7 mouse cellular contexts compared by ENCODE assay signal in genomic region chr10:127564301-127564700, GRCm38 (mm10). TPM values are rescaled to one million over a fixed set of nuclear protein-coding genes. Genes with fewer than 3 reads are reported as not detected.
A peak's percentile ranks its signal among the peaks of the same experiment; 100 is the strongest.
DNase-seq lines count a peak whose midpoint lies in the region; ATAC-seq lines count a peak whose summit lies in the region.

No protein-coding gene starts in this region.

- no peaks in the 10 kb centered on the region for H3K27me3 ChIP-seq in limb, embryonic 11.5 days (ENCODE audit: control insufficient read depth, insufficient read depth, low read length)
- H3K27me3 ChIP-seq in limb, embryonic 10.5 days (ENCODE audit: low read depth, poor library complexity, severe bottlenecking) = no peaks in the 10 kb centered on the region
- H3K27me3 ChIP-seq in embryonic facial prominence, embryonic 15.5 days = no peaks in the 10 kb centered on the region
- no peaks in the 10 kb centered on the region for H3K27me3 ChIP-seq in forebrain, embryonic 11.5 days (ENCODE audit: control insufficient read depth, insufficient read depth, low read length)

- H3K4me3 ChIP-seq in limb, embryonic 11.5 days (ENCODE audit: low read depth, low read length) = no peak overlapping the region
- H3K4me3 ChIP-seq in limb, embryonic 10.5 days = no peak overlapping the region
- no peak overlapping the region for H3K4me3 ChIP-seq in embryonic facial prominence, embryonic 15.5 days (replicated peaks)
- no peak overlapping the region for H3K4me3 ChIP-seq in forebrain, embryonic 11.5 days (ENCODE audit: low read depth, low read length)

- 0 out of 2 replicates have a peak, but pooled peaks have one; percentile 11 for ATAC-seq in limb, embryonic 11.5 days (ENCODE audit: insufficient number of reproducible peaks, low FRiP score, low TSS enrichment, low read depth)
- peak; percentile 48; the same call in 1 of the 2 replicates for ATAC-seq in embryonic facial prominence, embryonic 15.5 days (ENCODE audit: insufficient number of reproducible peaks, low FRiP score, low TSS enrichment, low read depth)
- ATAC-seq in megakaryocyte-erythroid progenitor cell, adult 5-6 weeks (replicated peaks; ENCODE audit: low FRiP score, low TSS enrichment, poor library complexity, severe bottlenecking) = peak; percentile 49; the same call in 1 of the 2 replicates
- no peak for ATAC-seq in forebrain, embryonic 11.5 days (replicated peaks; ENCODE audit: low FRiP score)

- H3K36me3 ChIP-seq in limb, embryonic 11.5 days (ENCODE audit: control insufficient read depth, insufficient read depth, low read length) = peaks cover 25% of the 10 kb centered on the region
- peaks cover 97% of the 10 kb centered on the region for H3K36me3 ChIP-seq in limb, embryonic 10.5 days
- peaks cover 87% of the 10 kb centered on the region for H3K36me3 ChIP-seq in embryonic facial prominence, embryonic 15.5 days
- H3K36me3 ChIP-seq in forebrain, embryonic 11.5 days (ENCODE audit: control insufficient read depth, insufficient read depth, low read length) = peaks cover 8% of the 10 kb centered on the region; the same call in 1 of the 2 replicates

- H3K4me2 ChIP-seq in limb, embryonic 11.5 days (ENCODE audit: low read depth, severe bottlenecking) = no peak overlapping the region
- H3K4me2 ChIP-seq in embryonic facial prominence, embryonic 15.5 days (replicated peaks) = no peak overlapping the region
- no peak overlapping the region for H3K4me2 ChIP-seq in forebrain, embryonic 11.5 days (ENCODE audit: low read depth, low read length, severe bottlenecking)

- 66% methylated on average over 13 of the region's 13 CpGs for WGBS in limb, embryonic 11.5 days
- WGBS in limb, embryonic 10.5 days = 68% methylated on average over 13 of the region's 13 CpGs
- WGBS in embryonic facial prominence, embryonic 15.5 days = 39% methylated on average over 13 of the region's 13 CpGs
- 71% methylated on average over 13 of the region's 13 CpGs for WGBS in forebrain, embryonic 11.5 days

- H3K27ac ChIP-seq in limb, embryonic 11.5 days (replicated peaks; ENCODE audit: low read depth, low read length) = no peak overlapping the region
- H3K27ac ChIP-seq in limb, embryonic 10.5 days = no peak overlapping the region
- peak overlapping the region; percentile 11; the same call in 1 of the 2 replicates for H3K27ac ChIP-seq in embryonic facial prominence, embryonic 15.5 days (replicated peaks)
- H3K27ac ChIP-seq in forebrain, embryonic 11.5 days (ENCODE audit: low read depth, low read length) = no peak overlapping the region

- DNase-seq in limb, embryonic 11.5 days (ENCODE audit: low spot score) = no peak
- no peak for DNase-seq in limb, embryonic 10.5 days (ENCODE audit: low spot score)
- DNase-seq in heart, postnatal 4 days = peak; percentile 50
- no peak for DNase-seq in forebrain, embryonic 11.5 days (ENCODE audit: low spot score)
- no peak for DNase-seq in layer of hippocampus, postnatal 14 days (ENCODE audit: low spot score in 2 of 2)

- no peaks in the 10 kb centered on the region for H3K4me1 ChIP-seq in limb, embryonic 11.5 days (ENCODE audit: control insufficient read depth, insufficient read depth, low read length)
- H3K4me1 ChIP-seq in limb, embryonic 10.5 days = 0 out of 2 replicates have a peak, but pooled peaks cover 2% of the 10 kb centered on the region
- H3K4me1 ChIP-seq in embryonic facial prominence, embryonic 15.5 days = peaks cover 9% of the 10 kb centered on the region
- no peaks in the 10 kb centered on the region for H3K4me1 ChIP-seq in forebrain, embryonic 11.5 days (replicated peaks; ENCODE audit: control insufficient read depth, insufficient read depth, low read length)

- H3K9me3 ChIP-seq in limb, embryonic 11.5 days (ENCODE audit: control insufficient read depth, low read length) = no peaks in the 10 kb centered on the region
- no peaks in the 10 kb centered on the region for H3K9me3 ChIP-seq in limb, embryonic 10.5 days (replicated peaks)
- no peaks in the 10 kb centered on the region for H3K9me3 ChIP-seq in embryonic facial prominence, embryonic 15.5 days (replicated peaks)
- H3K9me3 ChIP-seq in forebrain, embryonic 11.5 days (ENCODE audit: control insufficient read depth, low read length) = no peaks in the 10 kb centered on the region

- no peak overlapping the region for H3K9ac ChIP-seq in limb, embryonic 11.5 days (ENCODE audit: low read length)
- H3K9ac ChIP-seq in embryonic facial prominence, embryonic 15.5 days = no peak overlapping the region
- no peak overlapping the region for H3K9ac ChIP-seq in forebrain, embryonic 11.5 days (ENCODE audit: low read length)

RNA-seq across cellular contexts. Expression of gene Nxph4, which starts 29.9 kb away (rescaled TPM):
- polyA plus RNA-seq in limb, embryonic 11.5 days (2014; fragmentation: Nextera tagmentation; extraction: Ambion mirVana) = 0.95 and 1.2 TPM in 2 replicates
- 0.54 and 1.0 TPM in 2 replicates for polyA plus RNA-seq in limb, embryonic 10.5 days (2016; fragmentation: Nextera tagmentation; extraction: Ambion mirVana)
- 8.0 and 9.2 TPM in 2 replicates for polyA plus RNA-seq in embryonic facial prominence, embryonic 15.5 days (2015; fragmentation: Nextera tagmentation; extraction: Ambion mirVana)
- under 1 TPM; 0.83 to 0.97 TPM for total RNA-seq in heart, postnatal 4 days (2021)
- total RNA-seq in megakaryocyte-erythroid progenitor cell, adult 5-6 weeks (2014; fragmentation: Nextera tagmentation) = not detected in 2 replicates
- total RNA-seq in megakaryocyte-erythroid progenitor cell, adult 5-6 weeks (2017) = not detected in 2 replicates
- 37.6 and 40.4 TPM in 2 replicates for polyA plus RNA-seq in forebrain, embryonic 11.5 days (2014; fragmentation: Nextera tagmentation; extraction: Ambion mirVana)
- 1 to 10 TPM; 2.7 TPM for total RNA-seq in layer of hippocampus, postnatal 14 days (2021)

RNA-seq across cellular contexts. Expression of gene Shmt2, which starts 42.1 kb away (rescaled TPM):
- 102 and 104 TPM in 2 replicates for polyA plus RNA-seq in limb, embryonic 11.5 days (2014; fragmentation: Nextera tagmentation; extraction: Ambion mirVana)
- polyA plus RNA-seq in limb, embryonic 10.5 days (2016; fragmentation: Nextera tagmentation; extraction: Ambion mirVana) = 143 and 173 TPM in 2 replicates
- polyA plus RNA-seq in embryonic facial prominence, embryonic 15.5 days (2015; fragmentation: Nextera tagmentation; extraction: Ambion mirVana) = 106 and 116 TPM in 2 replicates
- total RNA-seq in heart, postnatal 4 days (2021) = 10 to 100 TPM; 43.7 to 45.1 TPM
- 159 and 164 TPM in 2 replicates for total RNA-seq in megakaryocyte-erythroid progenitor cell, adult 5-6 weeks (2014; fragmentation: Nextera tagmentation)
- total RNA-seq in megakaryocyte-erythroid progenitor cell, adult 5-6 weeks (2017) = 76.6 and 87.1 TPM in 2 replicates
- 112 and 123 TPM in 2 replicates for polyA plus RNA-seq in forebrain, embryonic 11.5 days (2014; fragmentation: Nextera tagmentation; extraction: Ambion mirVana)
- 10 to 100 TPM; 33.0 to 35.5 TPM for total RNA-seq in layer of hippocampus, postnatal 14 days (2021)

RNA-seq across cellular contexts. Expression of gene Ndufa4l2, which starts 49.5 kb away (rescaled TPM):
- polyA plus RNA-seq in limb, embryonic 11.5 days (2014; fragmentation: Nextera tagmentation; extraction: Ambion mirVana) = 0.48 and 0.96 TPM in 2 replicates
- polyA plus RNA-seq in limb, embryonic 10.5 days (2016; fragmentation: Nextera tagmentation; extraction: Ambion mirVana) = 1.4 and 3.4 TPM in 2 replicates
- polyA plus RNA-seq in embryonic facial prominence, embryonic 15.5 days (2015; fragmentation: Nextera tagmentation; extraction: Ambion mirVana) = 272 and 311 TPM in 2 replicates
- total RNA-seq in heart, postnatal 4 days (2021) = 10 to 100 TPM; 34.2 to 34.9 TPM
- not detected in 2 replicates for total RNA-seq in megakaryocyte-erythroid progenitor cell, adult 5-6 weeks (2014; fragmentation: Nextera tagmentation)
- total RNA-seq in megakaryocyte-erythroid progenitor cell, adult 5-6 weeks (2017) = not detected in 2 replicates
- 5.9 and 6.1 TPM in 2 replicates for polyA plus RNA-seq in forebrain, embryonic 11.5 days (2014; fragmentation: Nextera tagmentation; extraction: Ambion mirVana)
- total RNA-seq in layer of hippocampus, postnatal 14 days (2021) = 1 to 10 TPM; 4.8 to 6.9 TPM

RNA-seq across cellular contexts. Expression of gene Lrp1, which starts 56.6 kb away (rescaled TPM):
- 57.6 and 63.2 TPM in 2 replicates for polyA plus RNA-seq in limb, embryonic 11.5 days (2014; fragmentation: Nextera tagmentation; extraction: Ambion mirVana)
- 48.6 and 67.8 TPM in 2 replicates for polyA plus RNA-seq in limb, embryonic 10.5 days (2016; fragmentation: Nextera tagmentation; extraction: Ambion mirVana)
- polyA plus RNA-seq in embryonic facial prominence, embryonic 15.5 days (2015; fragmentation: Nextera tagmentation; extraction: Ambion mirVana) = 161 and 163 TPM in 2 replicates
- total RNA-seq in heart, postnatal 4 days (2021) = 10 to 100 TPM; 68.8 to 73.0 TPM
- total RNA-seq in megakaryocyte-erythroid progenitor cell, adult 5-6 weeks (2014; fragmentation: Nextera tagmentation) = 0.26 TPM in 1 of 2 replicates, not detected in the other
- total RNA-seq in megakaryocyte-erythroid progenitor cell, adult 5-6 weeks (2017) = 0.04 TPM in 1 of 2 replicates, not detected in the other
- polyA plus RNA-seq in forebrain, embryonic 11.5 days (2014; fragmentation: Nextera tagmentation; extraction: Ambion mirVana) = 71.2 and 75.0 TPM in 2 replicates
- 100 to 1,000 TPM; 287 to 301 TPM for total RNA-seq in layer of hippocampus, postnatal 14 days (2021)

Comparison
In these comparisons a context has a peak if more than half of its experiments do, and no peak if none do; other contexts are left out.
1. RNA of gene Ndufa4l2, which starts 49.5 kb away (polyA plus RNA-seq): 272 to 311 TPM in embryonic facial prominence, embryonic 15.5 days; 5.9 to 6.1 TPM in forebrain, embryonic 11.5 days, 1.4 to 3.4 TPM in limb, embryonic 10.5 days and 0.48 to 0.96 TPM in limb, embryonic 11.5 days; every median in the first group is over 10 times any median in the second.